Mouse (Mus musculus) intestine, embryonic 14.5 days (tissue): Measurements from ENCODE around the gene Klhl12. TPM values are rescaled to one million over a fixed set of nuclear protein-coding genes. Genes with fewer than 3 reads are reported as not detected.

Experiments
- ATAC-seq: fragments of 200-750 bp; cut with Nextera tagmentation; replicated peaks from 2 replicates; pipeline ENCODE4 v1.8.0; 2017; ENCODE audit warnings: low read depth, moderate number of reproducible peaks, moderate TSS enrichment, moderate library complexity; ENCODE audit not compliant: low FRiP score, low TSS enrichment
- DNase-seq: peaks from one replicate; pipeline ENCODE4 v3.0.0-alpha.2; 2018; ENCODE audit warnings: low spot score
- H3K27ac ChIP-seq: fragments of 300-500 bp; sonication (generic); 2 replicates; pipeline ENCODE4 v1.5.1; 2014; ENCODE audit warnings: low read depth, mild to moderate bottlenecking, control low read depth
- H3K27me3 ChIP-seq: fragments of 300-500 bp; sonication (generic); replicated peaks from 2 replicates; pipeline ENCODE4 v1.6.1; 2014; ENCODE audit warnings: low read length, control low read depth; ENCODE audit not compliant: control insufficient read depth, insufficient read depth
- H3K36me3 ChIP-seq: fragments of 300-500 bp; sonication (generic); 2 replicates; pipeline ENCODE4 v1.6.1; 2014; ENCODE audit warnings: low read length, control low read depth; ENCODE audit not compliant: control insufficient read depth, insufficient read depth
- H3K4me1 ChIP-seq: fragments of 300-500 bp; sonication (generic); replicated peaks from 2 replicates; pipeline ENCODE4 v1.6.1; 2014; ENCODE audit warnings: low read length, control low read depth, mixed read lengths; ENCODE audit not compliant: control insufficient read depth, insufficient read depth
- H3K4me2 ChIP-seq: fragments of 300-500 bp; sonication (generic); 2 replicates; pipeline ENCODE4 v1.6.1; 2014; ENCODE audit warnings: low read length
- H3K4me3 ChIP-seq: fragments of 300-500 bp; sonication (generic); 2 replicates; pipeline ENCODE4 v1.5.1; 2014; ENCODE audit warnings: low read depth, low read length, control low read depth, mixed read lengths
- H3K9ac ChIP-seq: fragments of 300-500 bp; sonication (generic); 2 replicates; pipeline ENCODE4 v1.6.1; 2014; ENCODE audit warnings: mild to moderate bottlenecking, low read length
- H3K9me3 ChIP-seq: fragments of 300-500 bp; sonication (generic); 2 replicates; pipeline ENCODE4 v1.6.1; 2016; ENCODE audit warnings: low read length, control low read depth; ENCODE audit not compliant: control insufficient read depth
- WGBS: fragments of 180-500 bp; shearing (Covaris S2); extraction: QIAGEN DNeasy Blood & Tissue Kit; methylation state at CpG from one replicate; pipeline ENCODE4 v1.1.7; 2014; 5-methylcytosine and 5-hydroxymethylcytosine counted together
- polyA plus RNA-seq: library from polyadenylated mRNA; unstranded; fragments of >200 nt; fragmentation: Nextera tagmentation; extraction: Ambion mirVana; gene quantifications from 2 replicates; pipeline ENCODE4 v1.2.1, GENCODE M21; 2014

The Klhl12 gene
- polyA plus RNA-seq, 1 experiment from 2014 or later, result 18.9 TPM

- 100% methylated on average over 1 of the region's 1 CpGs for WGBS
- no peak for DNase-seq
These were observed 5.3 kb downstream of the Klhl12 start for GRCm38 (mm10) chr1:134460294-134461284.

DNA sequence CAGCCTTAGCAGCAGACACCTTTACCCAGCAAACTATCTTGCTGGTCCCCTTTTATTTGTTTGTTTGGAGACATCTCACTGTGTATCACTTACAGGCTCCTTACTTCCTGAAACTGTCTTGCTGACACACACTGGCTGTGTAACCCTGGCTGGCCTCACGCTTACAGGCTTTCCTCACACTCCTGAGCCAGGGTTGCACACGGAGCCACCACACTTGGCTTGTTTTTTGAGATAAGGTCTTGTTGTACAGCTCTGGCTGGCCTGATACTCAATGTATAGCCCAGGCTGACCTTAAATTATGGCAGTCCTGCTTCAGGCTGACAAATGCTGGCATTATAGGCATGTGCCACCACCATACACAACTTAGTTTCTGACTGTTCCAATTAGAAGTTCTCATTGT is 29.3 kb downstream of the Klhl12 start:
- Histone ChIP-seq H3K36me3 (peaks cover 75% of the 10 kb centered on the region), H3K9ac (no peak overlapping the region), H3K9me3 (no peaks in the 10 kb centered on the region), H3K4me3 (no peak overlapping the region), H3K27me3 (no peaks in the 10 kb centered on the region), H3K4me2 (no peak overlapping the region), H3K4me1 (no peaks in the 10 kb centered on the region), H3K27ac (no peak overlapping the region)
- DNase-seq (no peak), ATAC-seq (no peak)
- WGBS, result 93% methylated on average over 2 of the region's 2 CpGs

More at GRCm38 (mm10) chr1:134460294-134461284, 5.3 kb downstream of the Klhl12 start:
- H3K27ac ChIP-seq, result no peak overlapping the region
- no peaks in the 10 kb centered on the region for H3K27me3 ChIP-seq
- peaks cover 7% of the 10 kb centered on the region; the same call in 1 of the 2 replicates for H3K4me1 ChIP-seq
- no peak overlapping the region for H3K4me2 ChIP-seq
- peaks cover 53% of the 10 kb centered on the region for H3K36me3 ChIP-seq
- H3K9ac ChIP-seq, result no peak overlapping the region
- no peak overlapping the region for H3K4me3 ChIP-seq
- ATAC-seq, result no peak
- no peaks in the 10 kb centered on the region for H3K9me3 ChIP-seq

DNA sequence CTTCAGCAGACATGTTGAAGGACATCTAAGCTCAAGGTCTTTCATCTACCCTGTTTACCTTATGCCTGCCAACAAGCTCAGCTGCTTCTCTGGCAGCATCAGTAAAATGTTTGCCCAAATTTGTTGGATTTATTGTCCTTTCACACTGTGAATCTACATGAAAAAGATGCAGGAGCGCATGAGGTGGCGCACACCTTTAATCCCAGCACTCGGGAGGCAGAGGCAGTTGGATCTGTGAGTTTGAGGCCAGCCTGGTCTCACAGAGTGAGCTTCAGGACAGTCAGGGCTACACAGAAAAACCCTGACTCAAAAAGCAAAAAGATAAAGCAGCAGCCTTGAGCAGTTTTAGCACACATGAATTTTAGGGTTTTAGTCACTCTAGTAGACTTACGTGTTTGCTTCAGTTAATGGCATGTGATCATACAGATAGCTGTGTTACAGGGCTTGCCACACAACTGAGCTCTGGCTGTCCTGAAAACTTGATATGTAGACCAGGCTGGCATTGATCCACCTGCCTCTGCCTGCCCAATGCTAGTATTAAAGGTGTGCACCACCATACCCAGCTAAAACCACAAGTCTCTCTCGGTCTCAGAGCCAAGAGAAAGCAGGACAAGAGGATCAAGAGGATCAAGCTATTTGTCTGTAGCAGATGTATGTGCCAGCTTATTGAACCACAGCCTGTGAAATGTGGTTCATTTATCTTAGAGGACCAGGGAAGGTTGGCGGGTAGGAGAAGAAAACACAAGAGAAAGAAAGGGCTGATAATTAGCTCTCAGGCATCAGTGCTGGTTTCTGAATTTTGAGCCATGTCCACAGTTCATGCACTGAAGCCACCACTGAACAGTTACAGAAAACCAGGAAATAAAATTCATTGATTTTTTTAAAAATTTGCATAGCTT is 35.8 kb downstream of the Klhl12 start:
- Histone ChIP-seq H3K4me1 (peaks cover 15% of the 10 kb centered on the region), H3K9ac (no peak overlapping the region), H3K27ac (no peak overlapping the region), H3K4me3 (no peak overlapping the region), H3K9me3 (no peaks in the 10 kb centered on the region), H3K4me2 (no peak overlapping the region), H3K36me3 (peaks cover 40% of the 10 kb centered on the region), H3K27me3 (no peaks in the 10 kb centered on the region)
- no peak for DNase-seq
- WGBS, result 91% methylated on average over 6 of the region's 6 CpGs
- no peak for ATAC-seq

GRCm38 (mm10) chr1:134492276-134492675 is 36.9 kb downstream of the Klhl12 start:
- WGBS, result 81% methylated on average over 7 of the region's 7 CpGs
- Histone ChIP-seq H3K27me3 (no peaks in the 10 kb centered on the region), H3K4me3 (no peak overlapping the region), H3K4me2 (no peak overlapping the region), H3K36me3 (peaks cover 33% of the 10 kb centered on the region), H3K27ac (no peak overlapping the region), H3K4me1 (peaks cover 16% of the 10 kb centered on the region), H3K9me3 (no peaks in the 10 kb centered on the region), H3K9ac (no peak overlapping the region)
- ATAC-seq (no peak), DNase-seq (no peak)

GRCm38 (mm10) chr1:134493496-134493895 is 38.2 kb downstream of the Klhl12 start:
- Histone ChIP-seq H3K4me1 (peaks cover 16% of the 10 kb centered on the region), H3K4me2 (peak overlapping the region; percentile 81; the same call in 1 of the 2 replicates), H3K36me3 (peaks cover 21% of the 10 kb centered on the region), H3K27me3 (no peaks in the 10 kb centered on the region), H3K9ac (no peak overlapping the region), H3K9me3 (no peaks in the 10 kb centered on the region), H3K4me3 (peak overlapping the region; percentile 89; the same call in 1 of the 2 replicates), H3K27ac (no peak overlapping the region)
- no peak for ATAC-seq
- WGBS, result 78% methylated on average over 2 of the region's 2 CpGs
- no peak for DNase-seq

- DNase-seq (no peak), ATAC-seq (peak; percentile 6; the same call in 1 of the 2 replicates)
- peaks cover 16% of the 10 kb centered on the region for H3K36me3 ChIP-seq
- 28% methylated on average over 5 of the region's 5 CpGs for WGBS
- H3K27me3 ChIP-seq, result no peaks in the 10 kb centered on the region
- peak overlapping the region; percentile 90 for H3K27ac ChIP-seq
- peaks cover 16% of the 10 kb centered on the region for H3K4me1 ChIP-seq
- no peaks in the 10 kb centered on the region for H3K9me3 ChIP-seq
- peak overlapping the region; percentile 89 for H3K4me3 ChIP-seq
- H3K4me2 ChIP-seq, result peak overlapping the region; percentile 81
- peak overlapping the region; percentile 67 for H3K9ac ChIP-seq
These were observed 38.6 kb downstream of the Klhl12 start for GRCm38 (mm10) chr1:134493956-134494355.

- peak; percentile 97 for ATAC-seq
- under 1% methylated on average over 58 of the region's 58 CpGs for WGBS
- H3K9ac ChIP-seq, result peak within 1 kb of the TSS; percentile 67
These were observed 39.3 kb downstream of the Klhl12 start, which contains the start of gene Rabif for GRCm38 (mm10) chr1:134494428-134495215. Gene Rabif, plus strand, starts transcription at chr1:134494648.

GRCm38 (mm10) chr1:134495216-134495539 is 39.8 kb downstream of the Klhl12 start:
- H3K4me2 ChIP-seq, result peak overlapping the region; percentile 81
- peak overlapping the region; percentile 89 for H3K4me3 ChIP-seq
- no peaks in the 10 kb centered on the region for H3K9me3 ChIP-seq
- DNase-seq (no peak), ATAC-seq (no peak)
- H3K4me1 ChIP-seq, result peaks cover 16% of the 10 kb centered on the region
- no peaks in the 10 kb centered on the region for H3K27me3 ChIP-seq
- peak overlapping the region; percentile 67 for H3K9ac ChIP-seq
- WGBS, result 13% methylated on average over 5 of the region's 5 CpGs
- peak overlapping the region; percentile 90 for H3K27ac ChIP-seq
- H3K36me3 ChIP-seq, result peaks cover 4% of the 10 kb centered on the region

More at GRCm38 (mm10) chr1:134494428-134495215, 39.3 kb downstream of the Klhl12 start, which contains the start of gene Rabif:
- H3K9me3 ChIP-seq, result no peaks in the 10 kb centered on the region
- H3K27ac ChIP-seq, result peak within 1 kb of the TSS; percentile 90
- peak within 1 kb of the TSS; percentile 81 for H3K4me2 ChIP-seq
- peak; percentile 98 for DNase-seq
- H3K4me1 ChIP-seq, result peaks cover 16% of the 10 kb centered on the region
- no peaks in the 10 kb centered on the region for H3K27me3 ChIP-seq
- peaks cover 10% of the 10 kb centered on the region for H3K36me3 ChIP-seq
- H3K4me3 ChIP-seq, result peak within 1 kb of the TSS; percentile 89
